Mouse (Mus musculus): ENCODE results near the gene Sufu. TPM values are rescaled to one million over a fixed set of nuclear protein-coding genes. Genes with fewer than 3 reads are reported as not detected.

Sufu gene
- polyA plus RNA-seq, 1 experiment from 2014 or later = 21.8 TPM

DNA sequence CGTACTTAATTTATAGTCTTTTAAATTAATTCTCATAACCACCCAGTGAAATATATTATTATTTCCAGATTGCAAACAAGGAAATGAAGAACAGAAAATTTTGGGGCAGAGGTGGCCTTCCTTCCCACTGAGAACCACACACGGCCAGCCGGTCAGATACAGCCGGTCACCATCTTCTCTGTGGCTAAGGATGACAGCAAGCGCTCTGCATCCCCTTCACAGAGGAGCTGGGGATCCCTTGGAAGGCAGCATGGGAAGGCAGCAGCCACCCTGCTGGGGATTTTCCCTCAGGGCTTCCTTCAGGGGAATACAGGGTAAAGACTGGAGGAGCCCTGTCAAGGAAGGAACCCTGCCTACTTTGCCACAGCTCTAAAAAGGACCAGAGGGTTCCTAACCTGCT is 136.8 kb downstream of the Sufu start:
- Histone ChIP-seq H3K27me3 (replicated peaks; ENCODE audit: control insufficient read depth, insufficient read depth, low read length) (no peaks in the 10 kb centered on the region), H3K9me3 (replicated peaks; ENCODE audit: control insufficient read depth, low read length) (no peaks in the 10 kb centered on the region), H3K4me2 (ENCODE audit: low read length) (no peak overlapping the region), H3K4me1 (ENCODE audit: control insufficient read depth, insufficient read depth, low read length) (peaks cover 44% of the 10 kb centered on the region), H3K4me3 (ENCODE audit: low read depth, low read length) (no peak overlapping the region), H3K9ac (ENCODE audit: low read length) (no peak overlapping the region), H3K27ac (ENCODE audit: low read depth, low read length) (no peak overlapping the region), H3K36me3 (ENCODE audit: control insufficient read depth, insufficient read depth, low read length) (peaks cover 16% of the 10 kb centered on the region)
- DNase-seq (ENCODE audit: low spot score) (no peak), ATAC-seq (no peak)
- WGBS = 80% methylated on average over 5 of the region's 5 CpGs

DNA sequence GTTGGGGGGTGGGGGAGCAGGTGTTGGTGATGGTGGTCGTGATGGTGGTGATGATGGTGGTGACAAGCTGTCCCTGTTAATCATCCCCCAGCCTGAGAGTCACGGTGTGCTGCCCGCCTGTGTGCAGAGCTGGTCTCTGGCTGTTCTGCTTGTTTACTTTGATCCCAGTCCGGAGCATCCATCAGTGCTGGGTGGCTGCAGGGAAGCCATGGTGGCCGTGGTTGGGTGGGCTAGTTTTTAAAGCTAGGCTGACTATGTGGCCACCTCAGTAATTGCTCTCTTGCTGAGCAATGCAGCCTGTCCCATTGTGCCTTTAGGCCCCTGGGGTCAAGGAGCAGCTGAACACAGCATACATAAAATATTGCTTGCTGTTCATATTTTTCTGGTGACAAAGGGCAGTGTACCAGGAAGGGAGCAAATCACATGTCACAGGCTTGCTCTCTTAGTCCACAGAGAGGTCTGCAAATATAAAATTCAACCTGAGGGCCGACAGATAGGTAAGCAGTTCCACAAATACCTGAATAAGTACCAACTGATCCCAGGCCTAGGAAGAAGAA is 137.9 kb downstream of the Sufu start:
- Histone ChIP-seq H3K9me3 (replicated peaks; ENCODE audit: control insufficient read depth, low read length) (no peaks in the 10 kb centered on the region), H3K4me2 (ENCODE audit: low read length) (no peak overlapping the region), H3K27ac (ENCODE audit: low read depth, low read length) (no peak overlapping the region), H3K9ac (ENCODE audit: low read length) (no peak overlapping the region), H3K27me3 (replicated peaks; ENCODE audit: control insufficient read depth, insufficient read depth, low read length) (no peaks in the 10 kb centered on the region), H3K4me3 (ENCODE audit: low read depth, low read length) (no peak overlapping the region), H3K4me1 (ENCODE audit: control insufficient read depth, insufficient read depth, low read length) (peaks cover 33% of the 10 kb centered on the region), H3K36me3 (ENCODE audit: control insufficient read depth, insufficient read depth, low read length) (peaks cover 17% of the 10 kb centered on the region)
- DNase-seq (ENCODE audit: low spot score) = no peak
- no peak for ATAC-seq
- 68% methylated on average over 6 of the region's 6 CpGs for WGBS

DNA sequence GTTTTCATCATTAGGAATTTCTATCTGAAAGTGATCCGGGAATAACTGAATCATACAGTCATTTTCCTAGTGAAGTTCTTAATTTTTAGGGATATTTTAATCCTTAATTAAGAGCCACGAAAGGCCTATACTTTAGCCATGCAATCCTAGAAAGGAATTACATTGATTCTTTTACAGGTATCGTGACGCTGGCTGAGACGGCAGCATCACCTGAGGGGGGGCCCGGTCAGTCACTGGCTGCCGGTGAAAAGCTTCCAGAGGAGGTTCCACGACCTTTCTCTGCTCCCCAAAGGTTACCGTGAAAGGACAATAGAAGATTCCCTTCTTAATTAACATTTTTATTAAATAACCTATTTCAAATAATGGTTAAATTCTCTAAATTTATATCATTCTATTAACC is 140.7 kb downstream of the Sufu start:
- Histone ChIP-seq H3K9ac (ENCODE audit: low read length) (no peak overlapping the region), H3K36me3 (ENCODE audit: control insufficient read depth, insufficient read depth, low read length) (peaks cover 40% of the 10 kb centered on the region), H3K4me2 (ENCODE audit: low read length) (no peak overlapping the region), H3K9me3 (replicated peaks; ENCODE audit: control insufficient read depth, low read length) (no peaks in the 10 kb centered on the region), H3K4me1 (ENCODE audit: control insufficient read depth, insufficient read depth, low read length) (peaks cover 8% of the 10 kb centered on the region), H3K27me3 (replicated peaks; ENCODE audit: control insufficient read depth, insufficient read depth, low read length) (no peaks in the 10 kb centered on the region), H3K27ac (ENCODE audit: low read depth, low read length) (no peak overlapping the region), H3K4me3 (ENCODE audit: low read depth, low read length) (no peak overlapping the region)
- ATAC-seq (no peak), DNase-seq (ENCODE audit: low spot score) (no peak)
- WGBS = 93% methylated on average over 9 of the region's 9 CpGs

DNA sequence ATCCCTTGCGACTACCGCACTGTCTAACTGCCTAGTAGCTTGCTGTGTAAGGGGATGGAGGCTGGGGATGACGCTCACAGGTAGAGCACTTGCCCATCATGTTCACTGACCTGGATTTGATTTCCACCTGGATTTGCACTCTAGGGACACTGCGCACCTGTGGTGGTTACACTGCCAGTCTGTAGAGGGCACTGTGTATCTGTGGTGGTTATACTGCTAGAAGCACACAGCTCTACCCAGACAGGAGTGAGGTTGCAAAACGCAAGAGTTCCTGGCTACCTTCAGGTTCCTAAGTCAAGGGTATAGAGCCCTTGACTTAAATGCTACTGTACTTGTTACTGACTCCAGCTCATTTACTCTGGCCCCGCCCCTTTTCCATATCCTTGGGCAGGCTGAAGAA is 141.5 kb downstream of the Sufu start:
- DNase-seq (ENCODE audit: low spot score) (no peak), ATAC-seq (no peak)
- no peaks in the 10 kb centered on the region for H3K9me3 ChIP-seq (replicated peaks; ENCODE audit: control insufficient read depth, low read length)
- H3K4me1 ChIP-seq (ENCODE audit: control insufficient read depth, insufficient read depth, low read length) = no peaks in the 10 kb centered on the region
- H3K27ac ChIP-seq (ENCODE audit: low read depth, low read length) = no peak overlapping the region
- no peak overlapping the region for H3K9ac ChIP-seq (ENCODE audit: low read length)
- no peaks in the 10 kb centered on the region for H3K27me3 ChIP-seq (replicated peaks; ENCODE audit: control insufficient read depth, insufficient read depth, low read length)
- no peak overlapping the region for H3K4me2 ChIP-seq (ENCODE audit: low read length)
- H3K4me3 ChIP-seq (ENCODE audit: low read depth, low read length) = no peak overlapping the region
- WGBS = 90% methylated on average over 6 of the region's 6 CpGs
- H3K36me3 ChIP-seq (ENCODE audit: control insufficient read depth, insufficient read depth, low read length) = peaks cover 49% of the 10 kb centered on the region

Other genes starting within 250 kb of the Sufu start
- not detected in 2 replicates for gene Pitx3, start 248.6 kb upstream of the Sufu start, polyA plus RNA-seq (2014; fragmentation: Nextera tagmentation; extraction: Ambion mirVana)
- gene Gbf1, start 244.4 kb upstream of the Sufu start, polyA plus RNA-seq (2014; fragmentation: Nextera tagmentation; extraction: Ambion mirVana) = 36.3 and 50.7 TPM in 2 replicates
- gene Nfkb2, start 92.6 kb upstream of the Sufu start, polyA plus RNA-seq (2014; fragmentation: Nextera tagmentation; extraction: Ambion mirVana) = 1.4 and 1.6 TPM in 2 replicates
- 68.7 and 83.0 TPM in 2 replicates for gene Psd, start 69.7 kb upstream of the Sufu start, polyA plus RNA-seq (2014; fragmentation: Nextera tagmentation; extraction: Ambion mirVana)
- gene Fbxl15, start 68.7 kb upstream of the Sufu start, polyA plus RNA-seq (2014; fragmentation: Nextera tagmentation; extraction: Ambion mirVana) = 42.6 and 43.1 TPM in 2 replicates
- gene Cuedc2, start 58.2 kb upstream of the Sufu start, polyA plus RNA-seq (2014; fragmentation: Nextera tagmentation; extraction: Ambion mirVana) = 402 and 405 TPM in 2 replicates
- gene Mfsd13a, start 55.8 kb upstream of the Sufu start, polyA plus RNA-seq (2014; fragmentation: Nextera tagmentation; extraction: Ambion mirVana) = 7.2 TPM in 2 replicates
- 1.8 and 2.2 TPM in 2 replicates for gene 2310034G01Rik, start 46.6 kb upstream of the Sufu start, polyA plus RNA-seq (2014; fragmentation: Nextera tagmentation; extraction: Ambion mirVana)
- 402 and 428 TPM in 2 replicates for gene Actr1a, start 1.1 kb upstream of the Sufu start, polyA plus RNA-seq (2014; fragmentation: Nextera tagmentation; extraction: Ambion mirVana)
- 23.0 and 24.8 TPM in 2 replicates for gene Trim8, start 104.8 kb downstream of the Sufu start, polyA plus RNA-seq (2014; fragmentation: Nextera tagmentation; extraction: Ambion mirVana)
- gene Arl3, start 176.3 kb downstream of the Sufu start, polyA plus RNA-seq (2014; fragmentation: Nextera tagmentation; extraction: Ambion mirVana) = 159 and 164 TPM in 2 replicates
- gene Sfxn2, start 176.5 kb downstream of the Sufu start, polyA plus RNA-seq (2014; fragmentation: Nextera tagmentation; extraction: Ambion mirVana) = 6.8 and 8.0 TPM in 2 replicates
- gene Wbp1l, start 202.2 kb downstream of the Sufu start, polyA plus RNA-seq (2014; fragmentation: Nextera tagmentation; extraction: Ambion mirVana) = 23.6 and 25.5 TPM in 2 replicates

Measured in forebrain, embryonic 14.5 days (tissue).